Mouse (Mus musculus): ENCODE data around the gene Cdk8.

- no peak for TF ChIP-seq CTCF (conservative IDR thresholded peaks at IDR 0.05; ENCODE audit: low read length)
- TF ChIP-seq POU5F1 (IDR thresholded peaks at IDR 0.05; ENCODE audit: borderline replicate concordance, low read length) = no peak
Measured at GRCm38 (mm10) chr5:146318051-146318450, 87.0 kb downstream of the Cdk8 start.
